Mouse (Mus musculus) embryonic facial prominence, embryonic 12.5 days (tissue): ENCODE measurements around the gene Nostrin. TPM values are rescaled to one million over a fixed set of nuclear protein-coding genes. Genes with fewer than 3 reads are reported as not detected.

Experiments used
- ATAC-seq: fragments of 200-750 bp; cut with Nextera tagmentation; 2 replicates; pipeline ENCODE4 v1.8.0; 2017; ENCODE audit not compliant: insufficient number of reproducible peaks, insufficient read depth, low FRiP score, low TSS enrichment
- H3K27ac ChIP-seq: fragments of 300-500 bp; sonication (generic); 2 replicates; pipeline ENCODE4 v1.5.1; 2016; ENCODE audit warnings: mild to moderate bottlenecking
- H3K27me3 ChIP-seq: fragments of 300-500 bp; sonication (generic); 2 replicates; pipeline ENCODE4 v1.6.1; 2016; ENCODE audit warnings: mild to moderate bottlenecking, moderate library complexity
- H3K36me3 ChIP-seq: fragments of 300-500 bp; sonication (generic); 2 replicates; pipeline ENCODE4 v1.6.1; 2016; ENCODE audit warnings: mild to moderate bottlenecking
- H3K4me1 ChIP-seq: fragments of 300-500 bp; sonication (generic); 2 replicates; pipeline ENCODE4 v1.6.1; 2016
- H3K4me2 ChIP-seq: fragments of 300-500 bp; sonication (generic); replicated peaks from 2 replicates; pipeline ENCODE4 v1.6.1; 2016; ENCODE audit warnings: mild to moderate bottlenecking, moderate library complexity
- H3K4me3 ChIP-seq: fragments of 300-500 bp; sonication (generic); 2 replicates; pipeline ENCODE4 v1.5.1; 2016; ENCODE audit warnings: mild to moderate bottlenecking
- H3K9ac ChIP-seq: fragments of 300-500 bp; sonication (generic); 2 replicates; pipeline ENCODE4 v1.6.1; 2016; ENCODE audit warnings: mild to moderate bottlenecking, moderate library complexity
- H3K9me3 ChIP-seq: fragments of 300-500 bp; sonication (generic); 2 replicates; pipeline ENCODE4 v1.6.1; 2016; ENCODE audit warnings: mild to moderate bottlenecking, moderate library complexity
- WGBS: fragments of 180-500 bp; shearing (Covaris S2); methylation state at CpG from one replicate; pipeline ENCODE4 v1.1.7; 2016; 5-methylcytosine and 5-hydroxymethylcytosine counted together
- polyA plus RNA-seq: library from polyadenylated mRNA; unstranded; fragments of >200 nt; fragmentation: Nextera tagmentation; extraction: Ambion mirVana; gene quantifications from 2 replicates; pipeline ENCODE4 v1.2.1, GENCODE M21; 2016

Gene Nostrin
- polyA plus RNA-seq, result 0.45 and 0.65 TPM in 2 replicates

GRCm38 (mm10) chr2:69135661-69136576, at the start of gene Nostrin:
Gene Nostrin (plus strand): TSS chr2:69135800.
- H3K4me3 ChIP-seq, result no peak within 1 kb of the TSS
- 0 out of 2 replicates have a peak, but pooled peaks cover 2% of the 10 kb centered on the region for H3K4me1 ChIP-seq
- no peaks in the 10 kb centered on the region for H3K9me3 ChIP-seq
- H3K9ac ChIP-seq, result no peak within 1 kb of the TSS
- H3K36me3 ChIP-seq, result no peaks in the 10 kb centered on the region
- no peak within 1 kb of the TSS for H3K27ac ChIP-seq
- H3K4me2 ChIP-seq, result no peak within 1 kb of the TSS
- no peak for ATAC-seq
- no peaks in the 10 kb centered on the region for H3K27me3 ChIP-seq
- WGBS, result 60% methylated on average over 15 of the region's 15 CpGs

GRCm38 (mm10) chr2:69086505-69087260, 48.9 kb upstream of the Nostrin start:
- no peak for ATAC-seq
- WGBS, result 49% methylated on average over 8 of the region's 8 CpGs
- Histone ChIP-seq H3K4me3 (no peak overlapping the region), H3K36me3 (0 out of 2 replicates have a peak, but pooled peaks cover 3% of the 10 kb centered on the region), H3K27me3 (no peaks in the 10 kb centered on the region), H3K4me1 (peaks cover 23% of the 10 kb centered on the region), H3K9ac (no peak overlapping the region), H3K9me3 (no peaks in the 10 kb centered on the region), H3K27ac (peak overlapping the region; percentile 46; the same call in 1 of the 2 replicates), H3K4me2 (no peak overlapping the region)

- no peak for ATAC-seq
Observed at GRCm38 (mm10) chr2:69095836-69096235, 39.8 kb upstream of the Nostrin start.

GRCm38 (mm10) chr2:69096821-69097220, 38.8 kb upstream of the Nostrin start:
- no peaks in the 10 kb centered on the region for H3K27me3 ChIP-seq
- H3K4me2 ChIP-seq, result no peak overlapping the region
- ATAC-seq, result no peak
- H3K36me3 ChIP-seq, result no peaks in the 10 kb centered on the region
- 87% methylated on average over 4 of the region's 4 CpGs for WGBS
- no peak overlapping the region for H3K9ac ChIP-seq
- no peak overlapping the region for H3K27ac ChIP-seq
- H3K9me3 ChIP-seq, result no peaks in the 10 kb centered on the region
- H3K4me3 ChIP-seq, result no peak overlapping the region
- no peaks in the 10 kb centered on the region for H3K4me1 ChIP-seq

More at GRCm38 (mm10) chr2:69095836-69096235, 39.8 kb upstream of the Nostrin start:
- Histone ChIP-seq H3K27ac (no peak overlapping the region), H3K4me2 (no peak overlapping the region), H3K9me3 (no peaks in the 10 kb centered on the region), H3K4me3 (no peak overlapping the region), H3K9ac (no peak overlapping the region), H3K36me3 (no peaks in the 10 kb centered on the region), H3K4me1 (no peaks in the 10 kb centered on the region), H3K27me3 (no peaks in the 10 kb centered on the region)

- no peak overlapping the region for H3K9ac ChIP-seq
- H3K27ac ChIP-seq, result no peak overlapping the region
- no peaks in the 10 kb centered on the region for H3K4me1 ChIP-seq
- no peak overlapping the region for H3K4me2 ChIP-seq
- 97% methylated on average over 2 of the region's 2 CpGs for WGBS
- no peak for ATAC-seq
- H3K9me3 ChIP-seq, result no peaks in the 10 kb centered on the region
- no peaks in the 10 kb centered on the region for H3K27me3 ChIP-seq
- no peak overlapping the region for H3K4me3 ChIP-seq
- no peaks in the 10 kb centered on the region for H3K36me3 ChIP-seq
Observed at GRCm38 (mm10) chr2:69097526-69097925, 38.1 kb upstream of the Nostrin start.

GRCm38 (mm10) chr2:69098701-69099100, 36.9 kb upstream of the Nostrin start:
- H3K4me1 ChIP-seq, result no peaks in the 10 kb centered on the region
- H3K9ac ChIP-seq, result no peak overlapping the region
- no peaks in the 10 kb centered on the region for H3K36me3 ChIP-seq
- H3K27me3 ChIP-seq, result no peaks in the 10 kb centered on the region
- H3K4me3 ChIP-seq, result no peak overlapping the region
- WGBS, result 91% methylated on average over 3 of the region's 3 CpGs
- no peaks in the 10 kb centered on the region for H3K9me3 ChIP-seq
- H3K27ac ChIP-seq, result no peak overlapping the region
- no peak overlapping the region for H3K4me2 ChIP-seq
- ATAC-seq, result no peak

- Histone ChIP-seq H3K9me3 (no peaks in the 10 kb centered on the region), H3K36me3 (no peaks in the 10 kb centered on the region), H3K4me1 (no peaks in the 10 kb centered on the region), H3K27me3 (no peaks in the 10 kb centered on the region), H3K9ac (no peak overlapping the region), H3K4me2 (no peak overlapping the region), H3K27ac (no peak overlapping the region), H3K4me3 (no peak overlapping the region)
- WGBS, result 92% methylated on average over 7 of the region's 7 CpGs
- ATAC-seq, result no peak
Observed at GRCm38 (mm10) chr2:69099147-69099546, 36.5 kb upstream of the Nostrin start.

GRCm38 (mm10) chr2:69100706-69101105, 34.9 kb upstream of the Nostrin start:
- ATAC-seq, result no peak
- no peaks in the 10 kb centered on the region for H3K27me3 ChIP-seq
- H3K36me3 ChIP-seq, result no peaks in the 10 kb centered on the region
- H3K27ac ChIP-seq, result no peak overlapping the region
- H3K9ac ChIP-seq, result no peak overlapping the region
- WGBS, result 22% methylated on average over 3 of the region's 3 CpGs
- no peak overlapping the region for H3K4me3 ChIP-seq
- no peaks in the 10 kb centered on the region for H3K4me1 ChIP-seq
- H3K9me3 ChIP-seq, result no peaks in the 10 kb centered on the region
- no peak overlapping the region for H3K4me2 ChIP-seq

- H3K9ac ChIP-seq, result no peak overlapping the region
- H3K27ac ChIP-seq, result no peak overlapping the region
- H3K4me1 ChIP-seq, result no peaks in the 10 kb centered on the region
- H3K27me3 ChIP-seq, result no peaks in the 10 kb centered on the region
- ATAC-seq, result no peak
- H3K4me3 ChIP-seq, result no peak overlapping the region
- no peaks in the 10 kb centered on the region for H3K36me3 ChIP-seq
- no peak overlapping the region for H3K4me2 ChIP-seq
- WGBS, result 89% methylated on average over 3 of the region's 3 CpGs
- no peaks in the 10 kb centered on the region for H3K9me3 ChIP-seq
Observed at GRCm38 (mm10) chr2:69103526-69103925, 32.1 kb upstream of the Nostrin start.

- Histone ChIP-seq H3K9me3 (no peaks in the 10 kb centered on the region), H3K4me1 (peaks cover 6% of the 10 kb centered on the region), H3K9ac (no peak overlapping the region), H3K4me2 (no peak overlapping the region), H3K4me3 (no peak overlapping the region), H3K27ac (no peak overlapping the region), H3K27me3 (no peaks in the 10 kb centered on the region), H3K36me3 (no peaks in the 10 kb centered on the region)
- ATAC-seq, result no peak
- 63% methylated on average over 10 of the region's 10 CpGs for WGBS
Observed at GRCm38 (mm10) chr2:69104511-69105145, 31.0 kb upstream of the Nostrin start.

- 67% methylated on average over 5 of the region's 5 CpGs for WGBS
- ATAC-seq, result no peak
- no peaks in the 10 kb centered on the region for H3K27me3 ChIP-seq
- H3K36me3 ChIP-seq, result no peaks in the 10 kb centered on the region
- H3K9me3 ChIP-seq, result no peaks in the 10 kb centered on the region
- H3K9ac ChIP-seq, result no peak overlapping the region
- H3K4me1 ChIP-seq, result peaks cover 6% of the 10 kb centered on the region
- H3K4me2 ChIP-seq, result no peak overlapping the region
- peak overlapping the region; percentile 47; the same call in 1 of the 2 replicates for H3K27ac ChIP-seq
- no peak overlapping the region for H3K4me3 ChIP-seq
Observed at GRCm38 (mm10) chr2:69109246-69109645, 26.4 kb upstream of the Nostrin start.
